Mouse (Mus musculus) embryonic fibroblast, embryonic 13.5 days (primary cell): ENCODE measurements around the gene Slc31a1.

Experiments used
- CTCF ChIP-seq: IDR thresholded peaks from 2 replicates; pipeline ENCODE4 v1.5.1; 2011; ENCODE audit warnings: mild to moderate bottlenecking, control low read depth, low read length, moderate library complexity, borderline replicate concordance; ENCODE audit not compliant: insufficient read depth
- POLR2A ChIP-seq: IDR thresholded peaks from 2 replicates; pipeline ENCODE4 v1.6.1; 2011; ENCODE audit warnings: low read depth, mild to moderate bottlenecking, control low read depth, low read length, moderate library complexity

DNA sequence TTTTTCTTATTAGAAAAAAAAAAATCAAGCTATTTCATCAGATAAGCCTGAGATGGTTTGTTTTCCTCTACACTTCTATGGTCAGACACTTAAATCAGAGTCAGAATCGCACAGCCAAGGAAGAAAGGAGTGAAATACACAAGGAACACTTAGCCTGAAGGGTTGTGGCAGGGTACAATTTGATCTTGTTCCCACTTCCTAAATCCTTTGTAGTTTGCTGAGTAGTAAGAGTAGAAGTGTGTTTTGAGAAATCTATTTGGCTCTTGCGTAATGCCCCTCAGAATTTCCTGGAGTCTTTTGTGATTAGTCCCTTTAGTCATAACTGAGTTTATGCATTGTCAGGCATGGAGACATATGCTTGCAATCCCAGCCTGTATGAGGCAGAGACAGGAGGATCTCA, 11.2 kb upstream of the Slc31a1 start:
- no peak for TF ChIP-seq CTCF
- TF ChIP-seq POLR2A: no peak
